Mouse (Mus musculus) gastrocnemius, postnatal 14 days (tissue): Measurements from ENCODE around the gene Fancd2os. TPM values are rescaled to one million over a fixed set of nuclear protein-coding genes. Genes with fewer than 3 reads are reported as not detected.

Experiments
- DNase-seq: peaks from one replicate; pipeline ENCODE4 v3.0.0; 2021; ENCODE audit warnings: mixed read lengths
- intact Hi-C: fragments of 180-260 bp; cut with DNase I; formaldehyde crosslinking; loops from one replicate; pipeline ENCODE4 v1.15.1; 2025; ENCODE audit warnings: low total_unique reads
- long read RNA-seq, 2 experiments: library from polyadenylated mRNA; stranded (forward); transcript quantifications; one replicate each; pipeline ENCODE4 v2.0.0; 2021
- total RNA-seq, 2 experiments: library from RNA; stranded (reverse); gene quantifications; 2 replicates each; pipeline ENCODE4 v1.2.3; 2021

The Fancd2os gene
- total RNA-seq: not detected
- long read RNA-seq, experiment 1: 0 reads
- long read RNA-seq, experiment 2: 0 reads

DNA sequence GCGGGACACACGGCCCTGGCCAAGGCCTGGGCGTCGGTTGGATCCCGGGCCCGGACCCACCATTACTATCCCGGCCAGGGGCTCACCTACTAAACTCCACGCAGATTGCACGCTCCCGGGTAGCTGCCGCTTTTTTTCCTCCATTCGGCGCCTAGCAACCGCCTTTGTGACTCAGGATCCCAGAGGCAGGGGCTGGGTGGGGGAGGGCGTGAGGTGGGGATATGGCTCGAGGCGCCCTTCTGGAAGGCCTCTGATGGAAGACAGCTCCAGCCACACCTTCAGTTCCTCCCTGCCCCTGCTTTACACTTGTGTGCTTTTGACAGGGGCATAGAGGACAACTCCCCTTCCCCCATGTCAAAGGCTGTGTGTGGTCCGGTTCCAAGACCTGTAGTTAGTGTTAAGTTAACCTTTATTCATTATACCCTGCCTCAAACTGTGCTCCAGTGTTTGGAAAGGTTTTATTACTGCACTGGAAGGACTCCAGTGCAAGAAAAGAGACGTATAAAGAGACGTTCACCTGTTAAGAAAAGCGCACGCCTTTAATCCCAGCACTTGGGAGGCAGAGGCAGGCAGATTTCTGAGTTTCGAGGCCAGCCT lies at the start of gene Fancd2os:
Gene Fancd2os, minus strand, starts transcription at position 173 of the 597 bp plus-strand sequence.
- intact Hi-C loops: no loop called here
- DNase-seq: no peak

GRCm38 (mm10) chr6:113650197-113650640 lies 49.7 kb upstream of the Fancd2os start:
- DNase-seq: no peak
- intact Hi-C loops: no loop called here

DNA sequence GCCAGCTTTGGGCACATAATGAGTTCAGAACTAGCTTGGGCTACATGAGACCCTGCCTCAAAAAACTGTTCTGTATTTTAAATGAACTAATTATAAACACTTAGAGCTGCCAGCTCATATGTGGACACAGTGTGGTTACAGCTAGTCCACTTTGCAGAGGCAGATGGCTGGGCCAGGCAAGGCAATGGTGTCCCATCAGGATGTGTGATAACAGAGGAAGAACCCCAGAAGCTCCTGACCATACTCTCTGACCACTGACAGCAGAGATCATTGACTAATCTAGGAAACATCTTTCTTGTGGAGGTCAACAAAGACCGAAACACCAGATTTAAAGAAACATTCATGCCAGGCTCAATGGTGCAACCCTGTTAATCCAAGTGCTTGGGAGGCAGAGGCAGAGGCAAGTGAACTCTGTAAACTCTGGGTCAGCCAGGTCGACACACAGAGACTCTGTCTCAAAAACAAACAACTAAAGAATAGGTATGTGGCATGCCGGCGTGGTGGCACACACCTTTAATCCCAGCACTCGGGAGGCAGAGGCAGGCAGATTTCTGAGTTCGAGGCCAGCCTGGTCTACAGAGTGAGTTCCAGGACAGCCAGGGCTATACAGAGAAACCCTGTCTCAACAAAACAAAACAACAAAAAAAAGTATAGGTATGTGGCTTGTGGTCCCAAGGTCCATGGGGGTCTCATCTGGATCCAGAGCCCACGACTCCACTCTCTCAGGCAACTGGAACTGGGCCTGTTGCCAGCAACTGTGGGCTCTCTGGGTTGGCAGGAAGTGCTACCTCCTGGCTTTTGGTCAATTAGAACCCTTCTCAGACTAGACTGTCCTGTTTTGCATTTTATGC lies 49.1 kb upstream of the Fancd2os start:
- DNase-seq: no peak
- intact Hi-C loops: loop anchor here (5.0 kb wide), 1 partner anchor 912 kb away; no protein-coding TSS in a partner anchor

- intact Hi-C loops: loop anchor here (5.0 kb wide), 1 partner anchor 908 kb away; no protein-coding TSS in a partner anchor
- DNase-seq: peak; percentile 26
Measured at GRCm38 (mm10) chr6:113644808-113645207, 44.3 kb upstream of the Fancd2os start.

DNA sequence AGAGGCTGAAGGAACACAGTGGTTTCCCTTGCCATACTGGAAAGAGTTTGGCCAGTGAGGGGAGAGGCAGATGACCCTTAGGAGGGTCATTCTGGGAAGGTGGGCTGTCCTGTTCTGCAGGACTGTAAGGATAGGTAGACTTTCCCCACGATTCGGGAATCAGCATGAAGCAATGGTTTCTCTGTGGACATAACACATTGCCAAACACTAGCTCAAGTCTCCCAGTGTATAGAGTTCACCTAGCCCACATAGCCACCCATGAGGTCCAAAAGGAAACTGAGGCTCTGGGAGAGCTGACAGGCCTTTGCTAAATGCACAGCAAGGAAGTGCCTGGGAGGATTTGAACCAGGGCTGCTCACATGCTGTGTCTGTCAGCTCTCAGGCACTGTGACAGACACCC lies 43.5 kb upstream of the Fancd2os start:
- DNase-seq: no peak
- intact Hi-C loops: no loop called here

DNA sequence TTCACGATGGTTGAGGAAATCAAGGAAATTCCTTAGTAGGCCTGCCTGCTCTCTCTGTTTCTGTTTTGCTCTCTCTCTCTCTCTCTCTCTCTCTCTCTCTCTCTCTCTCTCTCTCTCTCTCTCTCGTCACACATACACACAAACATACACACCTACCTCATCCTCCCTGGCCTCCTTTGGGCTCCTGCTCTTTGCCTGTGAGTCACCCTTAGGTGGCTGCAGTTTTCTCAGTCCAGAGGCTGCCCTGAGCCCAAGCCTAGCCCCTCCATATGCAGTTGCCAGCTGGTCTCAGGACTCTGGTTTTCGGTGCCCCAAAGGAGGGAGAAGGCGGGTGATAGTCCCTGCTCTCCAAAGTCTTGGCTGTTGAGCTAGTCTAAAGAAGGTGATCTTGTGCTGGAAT lies 42.5 kb upstream of the Fancd2os start:
- no peak for DNase-seq
- intact Hi-C loops: no loop called here

GRCm38 (mm10) chr6:113642605-113643004 lies 42.1 kb upstream of the Fancd2os start:
- intact Hi-C loops: no loop called here
- no peak for DNase-seq

- no peak for DNase-seq
- intact Hi-C loops: loop anchor here (2.0 kb wide), 1 partner anchor 42 kb away; no protein-coding TSS in a partner anchor
Measured at GRCm38 (mm10) chr6:113639201-113639600, 38.7 kb upstream of the Fancd2os start.

DNA sequence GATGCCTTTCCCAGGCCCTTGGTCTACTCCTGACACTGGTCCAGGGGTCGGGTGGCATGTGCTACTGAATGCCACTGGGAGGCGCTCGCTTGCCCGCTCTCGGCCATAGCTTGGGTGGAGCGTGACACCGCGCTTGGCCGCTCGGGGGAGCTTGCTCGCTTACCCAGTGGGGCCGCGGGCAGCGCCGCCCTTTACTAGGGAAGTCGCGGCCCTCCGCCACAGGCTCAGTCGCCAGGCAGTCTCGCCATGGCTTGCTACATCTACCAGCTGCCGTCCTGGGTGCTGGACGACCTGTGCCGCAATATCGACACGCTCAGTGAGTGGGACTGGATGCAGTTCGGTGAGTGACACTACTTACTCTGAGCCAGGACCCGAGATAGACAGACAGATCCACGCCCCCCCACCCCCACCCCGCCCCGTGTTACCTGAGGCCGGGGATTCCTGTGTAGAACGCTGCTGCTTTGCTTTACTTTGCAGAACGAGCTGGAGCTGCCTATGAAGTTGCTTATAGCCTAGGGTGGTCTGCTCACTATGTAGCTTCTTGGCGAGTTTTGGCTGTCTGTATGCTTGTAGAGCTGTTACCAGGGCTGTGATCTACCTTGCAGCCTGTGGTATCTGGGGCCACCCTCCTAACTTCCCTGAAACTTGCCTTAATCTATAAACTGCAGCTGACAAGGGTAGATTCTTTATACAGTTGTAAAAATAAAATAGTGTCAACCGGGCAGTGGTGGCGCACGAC lies 38.0 kb upstream of the Fancd2os start, which contains the start of gene Irak2:
Gene Irak2, plus strand, starts transcription at position 166 of the 739 bp plus-strand sequence.
- intact Hi-C loops: loop anchor here (2.0 kb wide), 1 partner anchor 42 kb away; no protein-coding TSS in a partner anchor
- peak; percentile 97 for DNase-seq

DNA sequence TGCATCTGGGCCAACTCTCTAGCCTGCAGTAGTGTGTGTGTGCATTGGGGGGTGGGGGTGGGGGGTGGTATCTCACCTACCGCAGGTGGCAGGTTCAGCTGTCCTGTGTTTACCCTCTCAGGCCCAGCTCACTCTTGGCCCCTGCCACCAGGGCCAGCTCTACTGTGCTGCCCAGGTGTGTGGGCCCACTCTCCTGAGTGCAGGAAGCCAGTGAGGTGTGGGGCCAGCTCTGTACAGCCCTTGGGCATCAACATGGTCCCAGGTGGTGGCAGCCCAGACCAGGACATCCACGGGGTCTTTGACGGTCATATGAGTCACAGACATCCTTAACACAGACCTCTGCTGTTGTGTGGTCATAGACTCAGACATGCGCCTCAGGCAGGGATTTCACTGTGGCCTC lies 32.3 kb upstream of the Fancd2os start:
- intact Hi-C loops: no loop called here
- DNase-seq: no peak

- intact Hi-C loops: no loop called here
- no peak for DNase-seq
Measured at GRCm38 (mm10) chr6:113630322-113630721, 29.8 kb upstream of the Fancd2os start.

- no peak for DNase-seq
- intact Hi-C loops: no loop called here
Measured at GRCm38 (mm10) chr6:113624989-113625770, 24.7 kb upstream of the Fancd2os start.

DNA sequence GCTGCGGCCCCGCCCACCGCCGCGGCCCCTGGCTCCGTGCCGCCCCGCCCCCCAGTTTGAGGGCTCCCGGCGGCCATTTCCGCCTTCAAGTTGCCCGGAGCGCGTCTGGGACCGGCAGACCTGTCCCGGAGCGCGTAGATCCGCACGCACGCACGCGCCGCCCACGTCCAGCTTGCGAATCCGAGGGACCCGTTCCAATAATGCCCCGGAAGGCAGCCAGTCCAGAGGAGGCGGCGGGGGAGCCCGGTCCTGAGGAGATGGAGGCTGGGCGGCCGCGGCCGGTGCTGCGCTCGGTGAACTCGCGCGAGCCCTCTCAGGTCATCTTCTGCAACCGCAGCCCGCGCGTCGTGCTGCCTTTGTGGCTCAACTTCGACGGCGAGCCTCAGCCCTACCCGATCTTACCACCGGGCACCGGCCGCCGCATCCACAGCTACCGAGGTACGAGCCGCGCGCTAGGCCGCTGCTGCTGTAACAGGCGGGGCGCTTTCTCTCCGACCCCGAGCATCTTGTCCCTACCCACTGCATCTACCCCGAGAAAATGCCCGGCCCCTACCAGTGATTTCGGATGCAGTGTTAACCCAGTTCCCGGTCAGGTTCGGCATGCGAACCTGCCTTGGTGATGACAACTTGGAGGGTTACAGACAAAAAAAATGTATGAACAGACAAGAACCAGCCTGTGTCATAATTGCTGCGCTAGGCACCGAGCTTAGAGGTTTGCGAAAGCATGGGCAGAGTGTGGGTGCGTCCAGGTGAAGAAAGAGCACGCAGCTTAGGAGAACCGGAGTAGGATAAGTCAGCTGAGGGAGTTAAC lies 23.6 kb upstream of the Fancd2os start, which contains the start of gene Vhl:
Gene Vhl, plus strand, starts transcription at position 19 of the 811 bp plus-strand sequence.
- DNase-seq: peak; percentile 92
- intact Hi-C loops: no loop called here

GRCm38 (mm10) chr6:113623386-113623785 lies 22.9 kb upstream of the Fancd2os start:
- DNase-seq: no peak
- intact Hi-C loops: no loop called here

DNA sequence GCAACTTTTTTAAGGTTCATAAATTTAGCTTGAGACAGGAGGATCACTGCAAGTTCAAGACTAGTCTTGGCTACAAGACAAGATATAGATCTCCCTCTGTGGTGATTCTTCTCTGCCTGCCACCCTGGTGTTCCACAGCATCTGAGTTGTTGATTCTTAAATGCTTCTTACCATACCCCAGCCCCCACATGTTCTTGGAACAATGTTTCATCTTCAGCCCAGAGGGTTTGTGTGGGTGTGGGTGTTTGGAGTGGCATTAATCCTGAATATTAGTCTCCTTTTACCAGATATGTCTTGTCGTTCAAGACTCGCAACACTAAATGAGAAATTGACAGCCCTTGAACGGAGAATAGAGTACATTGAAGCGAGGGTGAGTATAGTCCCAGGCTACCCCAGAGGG lies 15.0 kb upstream of the Fancd2os start:
- no peak for DNase-seq
- intact Hi-C loops: no loop called here

DNA sequence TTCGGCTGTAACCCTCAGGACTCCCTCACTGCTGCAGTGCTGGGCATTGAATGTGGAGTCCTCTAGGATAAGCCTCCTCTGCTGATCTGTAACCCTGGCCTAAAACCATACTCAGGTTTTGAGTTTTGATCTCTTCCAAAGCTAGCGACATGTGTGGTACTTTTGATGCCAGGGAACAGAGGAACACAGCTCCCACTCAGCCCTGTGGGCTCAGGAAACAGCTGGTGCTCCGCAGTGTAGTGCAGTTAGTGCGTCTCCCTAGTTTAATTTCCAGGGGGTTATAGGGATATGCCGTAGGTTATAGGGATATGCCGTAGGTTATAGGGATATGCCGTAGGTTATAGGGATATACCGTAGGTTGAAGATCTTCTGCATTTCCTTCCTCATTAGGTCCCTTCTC lies 14.5 kb upstream of the Fancd2os start:
- intact Hi-C loops: no loop called here
- DNase-seq: no peak

DNA sequence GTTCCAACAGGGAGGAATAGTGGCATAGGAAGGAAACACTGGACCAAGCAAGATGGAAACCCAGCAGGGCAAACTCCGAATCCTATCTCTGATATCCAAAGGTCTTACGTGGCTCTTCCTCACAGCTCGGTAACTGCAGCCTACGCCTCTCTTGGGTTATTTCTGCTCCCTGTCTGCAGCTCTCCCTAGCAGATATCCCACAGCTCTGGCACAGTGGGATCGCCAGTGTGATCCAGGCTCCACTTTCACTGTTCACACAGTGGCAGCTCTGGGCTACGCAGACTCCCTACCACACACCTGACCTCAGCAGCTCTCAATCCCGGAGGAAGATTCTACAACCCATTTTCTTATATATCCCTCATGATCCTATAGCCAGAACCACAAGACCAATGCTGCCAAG lies 13.6 kb upstream of the Fancd2os start:
- DNase-seq: no peak
- intact Hi-C loops: no loop called here

- no peak for DNase-seq
Measured at GRCm38 (mm10) chr6:113612258-113612969, 11.9 kb upstream of the Fancd2os start.

More at GRCm38 (mm10) chr6:113612258-113612969, 11.9 kb upstream of the Fancd2os start:
- intact Hi-C loops: no loop called here
